Mouse (Mus musculus): ENCODE measurements around the gene Nkapd1. TPM values are rescaled to one million over a fixed set of nuclear protein-coding genes. Genes with fewer than 3 reads are reported as not detected.

Gene Nkapd1
- total and polyA plus RNA-seq, 3 experiments = 10.4 to 20.2 TPM; not detected in 1

DNA sequence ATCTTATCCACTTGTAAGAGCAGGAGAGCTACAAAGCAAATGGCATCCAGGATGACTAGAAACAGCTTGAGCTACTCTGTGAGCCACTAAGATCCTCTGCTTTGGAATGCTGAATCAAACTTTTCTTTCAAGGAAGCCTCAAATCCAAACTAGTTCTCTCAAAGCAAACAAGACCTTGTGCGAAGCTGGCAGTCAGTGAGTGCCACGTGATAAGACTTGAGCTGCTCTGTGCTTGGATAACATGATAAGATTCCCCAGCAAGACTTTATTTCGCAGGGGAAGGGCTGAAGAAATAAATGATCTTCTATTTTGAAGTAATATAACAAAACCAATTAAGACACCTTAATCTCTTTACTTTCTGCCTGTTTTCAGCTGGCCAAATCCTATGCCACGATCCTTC is 51.3 kb downstream of the Nkapd1 start:
- peak; percentile 62 for TF ChIP-seq MAX (IDR thresholded peaks at IDR 0.05; ENCODE audit: low read length)
- TF ChIP-seq USF2 (IDR thresholded peaks at IDR 0.05; ENCODE audit: borderline replicate concordance in 1 of 2, insufficient read depth in 1 of 2, low read depth in 1 of 2, low read length in 2 of 2) = peak in 1 of 2 experiments; percentile 7; a peak in 1 of 4 replicates
- peak; percentile 79 for TF ChIP-seq USF1 (IDR thresholded peaks at IDR 0.05; ENCODE audit: low read depth, low read length)
- no peak for TF ChIP-seq ELF1 (IDR thresholded peaks at IDR 0.05; ENCODE audit: low read depth, low read length)
- H3K27me3 ChIP-seq (ENCODE audit: control insufficient read depth in 1 of 2, insufficient read depth in 2 of 2, low read length in 2 of 2) = peaks cover 2 to 3% of the 10 kb centered on the region in 2 experiments; a peak in 3 of 4 replicates

GRCm38 (mm10) chr9:50565173-50565572 is 52.1 kb downstream of the Nkapd1 start:
- Histone ChIP-seq H3K79me2 (ENCODE audit: control insufficient read depth, insufficient read depth, low read length, poor library complexity) (no peaks in the 10 kb centered on the region), H3K27ac (ENCODE audit: control insufficient read depth, low read depth, low read length) (no peak overlapping the region), H3K9me3 (replicated peaks; ENCODE audit: insufficient read depth, low read length) (no peaks in the 10 kb centered on the region), H3K27me3 (ENCODE audit: control insufficient read depth in 1 of 2, insufficient read depth in 2 of 2, low read length in 2 of 2) (peaks cover 2 to 3% of the 10 kb centered on the region in 2 experiments; a peak in 3 of 4 replicates), H3K9ac (ENCODE audit: control insufficient read depth, low read depth, low read length, poor library complexity, severe bottlenecking) (no peak overlapping the region), H3K36me3 (ENCODE audit: control insufficient read depth in 1 of 2, insufficient read depth in 2 of 2, low read length in 2 of 2) (no peaks in the 10 kb centered on the region), H3K4me3 (ENCODE audit: control insufficient read depth in 1 of 2, insufficient read depth in 1 of 2, low read depth in 2 of 2, low read length in 2 of 2) (no peak overlapping the region), H3K4me1 (ENCODE audit: control insufficient read depth in 1 of 2, insufficient read depth in 2 of 2, low read length in 2 of 2) (no peaks in the 10 kb centered on the region)
- TF ChIP-seq ZKSCAN1 (IDR thresholded peaks at IDR 0.05; ENCODE audit: low read depth, low read length) (no peak), TBP (IDR thresholded peaks at IDR 0.05; ENCODE audit: low read depth, low read length) (0 out of 2 replicates have a peak, but pooled peaks have one; percentile 38)
- DNase-seq (ENCODE audit: low read depth, low spot score) = peak; percentile 11

More for the DNA sequence above, 51.3 kb downstream of the Nkapd1 start:
- no peaks in the 10 kb centered on the region for H3K9me3 ChIP-seq (replicated peaks; ENCODE audit: insufficient read depth, low read length)
- H3K9ac ChIP-seq (ENCODE audit: control insufficient read depth, low read depth, low read length, poor library complexity, severe bottlenecking) = no peak overlapping the region
- no peaks in the 10 kb centered on the region for H3K4me1 ChIP-seq (ENCODE audit: control insufficient read depth in 1 of 2, insufficient read depth in 2 of 2, low read length in 2 of 2)
- peak; percentile 21 for DNase-seq (ENCODE audit: low read depth, low spot score)
- H3K27ac ChIP-seq (ENCODE audit: control insufficient read depth, low read depth, low read length) = no peak overlapping the region
- no peaks in the 10 kb centered on the region for H3K79me2 ChIP-seq (ENCODE audit: control insufficient read depth, insufficient read depth, low read length, poor library complexity)
- H3K36me3 ChIP-seq (ENCODE audit: control insufficient read depth in 1 of 2, insufficient read depth in 2 of 2, low read length in 2 of 2) = no peaks in the 10 kb centered on the region
- H3K4me3 ChIP-seq (ENCODE audit: control insufficient read depth in 1 of 2, insufficient read depth in 1 of 2, low read depth in 2 of 2, low read length in 2 of 2) = no peak overlapping the region

GRCm38 (mm10) chr9:50561918-50562360 is 55.3 kb downstream of the Nkapd1 start:
- Histone ChIP-seq H3K4me1 (ENCODE audit: control insufficient read depth in 1 of 2, insufficient read depth in 2 of 2, low read length in 2 of 2) (no peaks in the 10 kb centered on the region), H3K9ac (ENCODE audit: control insufficient read depth, low read depth, low read length, poor library complexity, severe bottlenecking) (no peak overlapping the region), H3K27me3 (ENCODE audit: control insufficient read depth in 1 of 2, insufficient read depth in 2 of 2, low read length in 2 of 2) (peaks cover 2 to 18% of the 10 kb centered on the region in 2 experiments; a peak in 3 of 4 replicates), H3K4me3 (ENCODE audit: control insufficient read depth in 1 of 2, insufficient read depth in 1 of 2, low read depth in 2 of 2, low read length in 2 of 2) (no peak overlapping the region), H3K79me2 (ENCODE audit: control insufficient read depth, insufficient read depth, low read length, poor library complexity) (no peaks in the 10 kb centered on the region), H3K36me3 (ENCODE audit: control insufficient read depth in 1 of 2, insufficient read depth in 2 of 2, low read length in 2 of 2) (no peaks in the 10 kb centered on the region), H3K27ac (ENCODE audit: control insufficient read depth, low read depth, low read length) (no peak overlapping the region), H3K9me3 (replicated peaks; ENCODE audit: insufficient read depth, low read length) (no peaks in the 10 kb centered on the region)
- no peak for TF ChIP-seq TCF12 (IDR thresholded peaks at IDR 0.05; ENCODE audit: low read depth, low read length)
- no peak for TF ChIP-seq RAD21 (IDR thresholded peaks at IDR 0.05; ENCODE audit: low read depth, low read length)
- no peak for TF ChIP-seq GATA1 (IDR thresholded peaks at IDR 0.05; ENCODE audit: low read depth, low read length)
- TF ChIP-seq MXI1 (IDR thresholded peaks at IDR 0.05; ENCODE audit: low read depth, low read length) = no peak
- TF ChIP-seq POLR2AphosphoS2 (IDR thresholded peaks at IDR 0.05; ENCODE audit: low read length) = no peak
- no peak for DNase-seq (ENCODE audit: low read depth, low spot score)
